Mouse (Mus musculus): Measurements from ENCODE around the gene Ncdn.

Gene Ncdn

GRCm38 (mm10) chr4:126732531-126733380 is 20.5 kb downstream of the Ncdn start:
- no peak for DNase-seq (ENCODE audit: low read depth, low spot score)

DNA sequence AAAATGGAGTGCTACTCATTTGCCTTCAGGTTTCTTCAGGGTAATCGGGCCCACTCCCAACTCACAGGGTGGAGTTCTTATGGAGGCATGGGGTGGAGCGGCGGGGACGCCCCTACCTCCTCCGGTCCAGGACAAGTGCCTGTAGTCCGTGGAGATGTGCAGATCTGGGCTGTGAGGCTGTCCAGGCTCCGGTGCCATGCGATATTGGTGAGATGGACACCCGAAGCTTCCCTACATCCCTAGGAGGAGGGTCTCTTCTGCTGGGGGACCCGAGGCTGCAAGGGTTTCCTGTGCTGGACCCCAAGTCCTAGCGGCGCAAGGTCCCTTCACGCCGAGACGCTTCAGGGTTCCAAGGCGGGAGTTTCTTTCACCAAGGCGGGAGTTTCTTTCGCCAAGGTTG is 21.1 kb downstream of the Ncdn start:
- DNase-seq (ENCODE audit: low read depth, low spot score): no peak

GRCm38 (mm10) chr4:126707439-126707826 is 45.8 kb downstream of the Ncdn start:
- DNase-seq (ENCODE audit: low read depth, low spot score): no peak

DNA sequence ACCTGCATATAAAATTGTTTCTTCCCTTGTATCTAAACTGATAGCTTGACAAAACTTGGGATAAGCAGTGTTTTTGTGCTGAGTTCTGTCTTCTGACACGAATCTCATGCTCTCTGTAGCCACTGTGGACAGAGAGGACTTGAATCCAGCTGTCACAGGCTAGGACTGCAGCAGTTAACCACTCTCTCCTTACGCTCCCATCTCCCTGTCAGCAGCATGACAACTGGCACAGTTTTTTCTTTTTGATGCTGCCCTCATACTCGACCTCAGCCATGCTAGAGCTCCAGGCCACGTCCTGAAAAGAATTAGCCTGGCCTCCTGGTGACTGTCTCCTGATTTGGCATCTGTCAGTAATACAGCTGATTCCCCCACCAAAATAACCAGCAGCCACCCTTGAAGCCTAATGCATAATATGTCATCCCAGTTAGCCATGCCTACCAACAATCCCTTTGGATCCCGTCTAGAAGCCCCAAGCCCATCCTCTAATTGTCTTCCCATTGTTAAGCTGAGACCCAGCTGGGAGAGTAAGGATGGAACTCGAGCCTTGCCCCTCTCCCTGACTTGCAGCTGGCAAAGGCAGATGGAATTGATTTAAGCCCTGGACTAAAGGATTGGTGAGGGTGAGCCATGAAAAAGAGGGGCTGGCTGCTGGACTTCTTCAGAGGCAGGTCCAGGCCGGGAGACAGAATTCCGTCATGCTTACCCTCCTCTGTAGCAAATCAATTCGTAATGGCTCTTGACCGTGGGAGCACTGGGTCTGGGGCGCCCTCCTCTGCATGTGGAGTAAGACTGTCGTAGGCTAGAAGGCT is 46.4 kb downstream of the Ncdn start:
- DNase-seq (ENCODE audit: low read depth, low spot score): no peak

DNA sequence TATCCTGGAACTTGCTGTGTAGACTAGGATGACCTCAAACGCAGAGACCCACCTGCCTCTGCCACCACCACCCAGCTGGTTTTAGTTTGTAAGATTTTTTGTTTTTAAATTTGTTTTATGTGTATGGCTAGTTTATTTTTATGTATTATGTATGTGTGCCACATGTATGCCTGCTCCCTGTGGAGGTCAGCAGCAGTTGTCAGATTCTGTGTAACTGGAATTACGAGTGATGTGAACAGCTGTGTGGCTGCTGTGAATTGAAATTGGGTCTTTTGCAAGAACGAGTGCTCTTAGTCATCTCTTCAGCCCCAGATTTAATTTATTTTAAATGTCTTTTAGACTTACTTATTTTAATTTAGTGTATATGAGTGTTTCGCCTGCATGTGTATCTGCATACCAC is 56.3 kb downstream of the Ncdn start:
- DNase-seq (ENCODE audit: low read depth, low spot score): no peak
